15 mouse cellular contexts compared by ENCODE assay signal in genomic region chr1:162072917-162073578, GRCm38 (mm10).
DNase-seq lines count a peak whose midpoint lies in the region; ATAC-seq and TF ChIP-seq lines count a peak whose summit lies in the region.
"Had no signal": no experiment of that assay in that cellular context is flagged by ENCODE, and none has a peak within 500 bp of the region (broad histone marks: within the 10 kb centered on the region; RNA-seq: fewer than 3 reads in every experiment).

No protein-coding gene starts in this region.

- H3K9me3 ChIP-seq in kidney, embryonic 14.5 days (ENCODE audit: control insufficient read depth, low read length): no peaks in the 10 kb centered on the region
- no peaks in the 10 kb centered on the region for H3K9me3 ChIP-seq in embryonic facial prominence, embryonic 12.5 days
- H3K9me3 ChIP-seq in limb, embryonic 15.5 days: no peaks in the 10 kb centered on the region
- H3K9me3 ChIP-seq: liver, embryonic 12.5 days; midbrain, embryonic 15.5 days had no signal

- TF ChIP-seq CTCF in embryonic fibroblast, embryonic 13.5 days (IDR thresholded peaks at IDR 0.05; ENCODE audit: borderline replicate concordance, insufficient read depth, low read length): no peak

- H3K4me2 ChIP-seq in kidney, embryonic 14.5 days (replicated peaks; ENCODE audit: low read depth, low read length): no peak overlapping the region
- H3K4me2 ChIP-seq in embryonic facial prominence, embryonic 12.5 days (replicated peaks): no peak overlapping the region
- H3K4me2 ChIP-seq in limb, embryonic 15.5 days: no peak overlapping the region
- H3K4me2 ChIP-seq: liver, embryonic 12.5 days; midbrain, embryonic 15.5 days had no signal

- 80% methylated on average over 7 of the region's 7 CpGs for WGBS in kidney, embryonic 14.5 days
- 25% methylated on average over 7 of the region's 7 CpGs for WGBS in embryonic facial prominence, embryonic 12.5 days
- 18% methylated on average over 7 of the region's 7 CpGs for WGBS in limb, embryonic 15.5 days

- peaks cover 17% of the 10 kb centered on the region for H3K4me1 ChIP-seq in kidney, embryonic 14.5 days (ENCODE audit: control insufficient read depth, insufficient read depth, low read length)
- peaks cover 48% of the 10 kb centered on the region for H3K4me1 ChIP-seq in embryonic facial prominence, embryonic 12.5 days
- peaks cover 22% of the 10 kb centered on the region for H3K4me1 ChIP-seq in embryonic fibroblast, embryonic 13.5 days (ENCODE audit: control insufficient read depth, insufficient read depth, low read length)
- peaks cover 48% of the 10 kb centered on the region for H3K4me1 ChIP-seq in limb, embryonic 15.5 days
- H3K4me1 ChIP-seq: liver, embryonic 12.5 days; midbrain, embryonic 15.5 days had no signal

- DNase-seq in kidney, postnatal 25 days: no peak
- no peak for DNase-seq in yolk sac, embryonic 10.5 days (ENCODE audit: low spot score)
- no peak for DNase-seq in adrenal gland, postnatal 14 days
- no peak for DNase-seq in cerebellum, postnatal 10 days
- DNase-seq: cerebellum, postnatal 14 days; gastrocnemius, postnatal 36 days; heart, postnatal 36 days had no signal

- no peaks in the 10 kb centered on the region for H3K27me3 ChIP-seq in kidney, embryonic 14.5 days (ENCODE audit: control insufficient read depth, insufficient read depth, low read length)
- H3K27me3 ChIP-seq in embryonic facial prominence, embryonic 12.5 days: no peaks in the 10 kb centered on the region
- H3K27me3 ChIP-seq in limb, embryonic 15.5 days: no peaks in the 10 kb centered on the region
- H3K27me3 ChIP-seq: liver, embryonic 12.5 days; midbrain, embryonic 15.5 days had no signal

- peak overlapping the region; percentile 37; the same call in 1 of the 2 replicates for H3K27ac ChIP-seq in kidney, embryonic 14.5 days (ENCODE audit: low read depth, low read length)
- H3K27ac ChIP-seq in embryonic facial prominence, embryonic 12.5 days: peak overlapping the region; percentile 97
- peak overlapping the region; percentile 97 for H3K27ac ChIP-seq in embryonic fibroblast, embryonic 13.5 days (ENCODE audit: insufficient read depth, low read length)
- peak overlapping the region; percentile 92 for H3K27ac ChIP-seq in limb, embryonic 15.5 days
- H3K27ac ChIP-seq: kidney, postnatal 0 days; liver, embryonic 12.5 days; midbrain, embryonic 15.5 days had no signal

- no peak for TF ChIP-seq POLR2A in embryonic fibroblast, embryonic 13.5 days (IDR thresholded peaks at IDR 0.05; ENCODE audit: low read depth, low read length)

- no peak for ATAC-seq in kidney, embryonic 14.5 days (ENCODE audit: low FRiP score, low TSS enrichment)
- ATAC-seq in embryonic facial prominence, embryonic 12.5 days (ENCODE audit: insufficient number of reproducible peaks, insufficient read depth, low FRiP score, low TSS enrichment): peak; percentile 79; the same call in 1 of the 2 replicates
- peak; percentile 30; the same call in 1 of the 2 replicates for ATAC-seq in limb, embryonic 15.5 days (ENCODE audit: insufficient number of reproducible peaks, low FRiP score, low TSS enrichment, low read depth)
- ATAC-seq: forebrain, embryonic 14.5 days; liver, embryonic 12.5 days; midbrain, embryonic 15.5 days had no signal

- no peak overlapping the region for H3K9ac ChIP-seq in kidney, embryonic 14.5 days (ENCODE audit: low read depth, low read length)
- no peak overlapping the region for H3K9ac ChIP-seq in embryonic facial prominence, embryonic 12.5 days
- H3K9ac ChIP-seq in limb, embryonic 15.5 days: no peak overlapping the region
- H3K9ac ChIP-seq: liver, embryonic 12.5 days; midbrain, embryonic 15.5 days had no signal

- no peak overlapping the region for H3K4me3 ChIP-seq in kidney, embryonic 14.5 days (ENCODE audit: low read length)
- H3K4me3 ChIP-seq in embryonic facial prominence, embryonic 12.5 days: no peak overlapping the region
- no peak overlapping the region for H3K4me3 ChIP-seq in embryonic fibroblast, embryonic 13.5 days (ENCODE audit: insufficient read depth, low read length)
- H3K4me3 ChIP-seq in limb, embryonic 15.5 days: no peak overlapping the region
- H3K4me3 ChIP-seq: liver, embryonic 12.5 days; midbrain, embryonic 15.5 days had no signal

- no peaks in the 10 kb centered on the region for H3K36me3 ChIP-seq in kidney, embryonic 14.5 days (ENCODE audit: control insufficient read depth, insufficient read depth, low read length)
- H3K36me3 ChIP-seq in embryonic facial prominence, embryonic 12.5 days: no peaks in the 10 kb centered on the region
- H3K36me3 ChIP-seq in limb, embryonic 15.5 days: no peaks in the 10 kb centered on the region
- H3K36me3 ChIP-seq: liver, embryonic 12.5 days; midbrain, embryonic 15.5 days had no signal

Comparison
In these comparisons a context has a peak if more than half of its experiments do, and no peak if none do; other contexts are left out.
1. H3K27ac ChIP-seq: peak in every context shown above with its lines; median percentile 97 in embryonic facial prominence, embryonic 12.5 days; 97 in embryonic fibroblast, embryonic 13.5 days; 92 in limb, embryonic 15.5 days; 37 in kidney, embryonic 14.5 days.